Mouse (Mus musculus) cerebellum, adult (tissue): ENCODE data around the gene Mrm2.

ENCODE experiments used
- ATAC-seq: cut with Nextera tagmentation; 2 replicates; pipeline ENCODE4 v1.9.2; 2017; ENCODE audit warnings: mild to moderate bottlenecking, moderate library complexity, mixed read lengths; ENCODE audit not compliant: insufficient number of reproducible peaks, low FRiP score, low TSS enrichment

The Mrm2 gene

GRCm38 (mm10) chr5:140280205-140280604 lies 51.5 kb downstream of the Mrm2 start:
- ATAC-seq = no peak
